Mouse (Mus musculus) Muller cell, postnatal 12 days (primary cell): ENCODE measurements at regions not wholly inside any gene's neighbourhood (a gene's known extent, or its start where the extent isn't known, plus 50 kb on each side); places are given as distances from the start of the nearest gene placed in this dataset.
A peak's percentile ranks its signal among the peaks of the same experiment; 100 is the strongest.

Experiments used
- DNase-seq: peaks from one replicate; pipeline ENCODE4 v3.0.0-alpha.2; 2015; ENCODE audit errors: inconsistent ontology term

DNA sequence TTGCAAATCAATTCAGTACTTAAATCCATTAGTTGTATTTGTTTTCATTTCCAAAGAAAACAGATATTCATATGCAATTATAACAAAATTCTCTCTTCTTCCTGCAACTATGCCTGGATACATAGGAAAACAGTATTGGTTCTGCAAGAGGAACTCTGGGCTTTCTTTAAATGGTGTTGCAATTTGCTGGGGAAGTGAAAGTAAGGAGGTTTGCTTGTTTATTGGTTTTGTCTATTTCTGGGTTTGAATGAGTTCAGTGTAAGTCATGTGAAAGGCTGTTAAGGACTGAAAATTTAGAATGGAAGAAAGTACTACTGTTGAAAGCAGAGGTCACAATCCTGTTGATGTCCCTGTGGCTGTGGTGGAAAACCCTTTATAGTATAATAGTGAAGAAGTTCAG lies 1058.0 kb downstream of the Pla2g4a start:
- DNase-seq, result no peak

DNA sequence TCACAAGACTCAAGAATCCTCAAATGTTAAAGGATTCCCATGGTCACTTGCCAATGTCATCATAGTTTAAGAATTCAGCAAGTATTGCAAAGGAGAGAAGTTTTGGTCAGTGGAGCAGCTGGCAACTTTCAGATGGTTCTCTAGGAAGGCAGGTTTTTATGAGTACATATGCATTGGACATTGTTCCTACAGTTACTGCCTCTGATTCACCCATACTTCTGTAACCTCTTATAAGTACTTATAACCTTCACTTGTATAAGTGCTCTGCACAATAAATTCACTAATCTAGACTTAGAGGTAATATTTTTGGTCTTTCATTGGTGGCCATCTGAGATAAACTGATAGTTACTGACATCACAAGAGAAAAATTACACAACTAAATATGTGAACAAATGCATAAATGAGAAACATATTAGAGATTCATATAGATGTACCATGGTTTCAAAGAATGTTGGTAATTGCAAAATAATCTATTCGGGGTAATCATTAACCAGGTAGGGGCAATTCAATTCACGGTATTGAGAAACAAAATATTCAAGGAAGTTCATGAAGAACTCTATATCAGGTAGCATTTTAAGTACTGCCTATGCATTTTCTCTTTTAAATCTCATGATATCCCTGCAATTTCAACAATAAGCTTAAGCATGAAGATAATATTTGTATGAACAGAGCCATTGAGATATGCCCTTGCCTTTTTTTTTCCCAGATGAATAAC lies 1059.6 kb downstream of the Pla2g4a start:
- no peak for DNase-seq

DNA sequence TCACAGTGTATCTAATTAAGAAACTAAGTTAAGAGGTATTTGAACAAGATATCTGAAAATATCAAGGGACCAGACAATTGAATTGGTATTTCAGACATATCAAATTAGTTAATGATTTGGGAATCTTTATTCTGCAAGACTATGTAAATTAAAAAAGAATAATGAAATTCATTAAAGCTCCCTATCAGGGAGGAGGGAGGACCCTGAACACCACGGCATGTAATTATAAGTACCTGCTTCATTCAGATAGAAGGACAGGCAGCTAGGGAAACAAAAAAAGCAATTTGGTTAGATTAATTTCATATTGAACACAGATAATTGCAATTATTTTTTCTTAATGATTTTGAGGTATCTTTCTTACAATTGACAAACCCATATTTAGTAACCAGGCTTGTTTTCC lies 1090.3 kb downstream of the Pla2g4a start:
- no peak for DNase-seq

DNA sequence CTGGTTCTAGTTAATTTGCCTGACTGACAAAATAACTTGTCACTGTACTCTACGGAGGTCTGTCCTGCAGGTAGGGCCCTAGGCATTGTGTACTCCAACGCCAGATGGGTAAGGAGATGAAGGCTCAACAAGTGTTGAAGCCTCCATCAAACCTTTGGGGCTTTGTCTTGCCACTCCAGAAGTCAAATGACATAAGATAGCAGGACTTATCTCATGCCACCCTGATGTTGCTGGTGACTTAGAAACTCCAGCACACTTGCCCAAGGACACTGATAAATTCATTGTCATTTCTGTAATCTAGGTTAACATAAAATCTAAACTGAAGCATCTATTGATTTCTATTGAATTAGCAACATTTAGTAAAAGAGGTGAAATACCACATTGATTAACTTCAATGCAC lies 1097.5 kb downstream of the Pla2g4a start:
- DNase-seq, result no peak

DNA sequence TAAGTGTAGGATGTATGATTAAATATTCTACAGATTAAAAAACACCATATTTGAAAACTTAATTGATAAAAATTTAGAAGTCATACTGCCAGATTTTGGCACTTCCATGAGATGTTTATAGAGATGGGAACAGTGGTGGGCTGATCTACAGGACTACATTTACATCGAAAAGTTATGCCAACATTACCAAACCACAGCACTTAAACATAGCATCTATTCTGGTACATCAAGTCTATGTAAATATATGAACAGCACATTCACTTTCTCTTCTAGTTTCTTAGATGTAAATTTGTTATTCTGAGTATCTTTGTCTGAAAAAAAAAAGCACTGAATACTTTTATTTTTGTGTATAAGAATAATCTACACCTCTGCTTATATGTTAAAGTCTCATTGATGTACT lies 1108.1 kb downstream of the Pla2g4a start:
- no peak for DNase-seq

DNA sequence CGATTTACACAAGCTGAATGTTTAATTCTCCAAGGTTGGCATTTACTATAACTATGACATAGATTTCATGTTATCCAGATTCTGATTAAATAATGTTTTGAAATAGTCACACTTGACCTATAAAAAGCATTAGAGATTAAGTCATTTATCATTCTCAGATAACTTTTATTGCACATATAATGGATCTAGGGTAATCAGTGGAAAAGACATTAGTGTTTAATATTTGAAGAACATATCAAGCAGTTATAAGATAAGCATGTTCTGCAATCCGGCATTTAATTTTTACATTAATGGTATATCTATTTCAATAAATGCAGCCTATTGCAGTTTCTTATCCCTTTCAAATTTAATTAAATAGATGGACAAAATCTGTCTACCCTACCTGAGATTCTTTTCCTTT lies 1114.5 kb downstream of the Pla2g4a start:
- no peak for DNase-seq

DNA sequence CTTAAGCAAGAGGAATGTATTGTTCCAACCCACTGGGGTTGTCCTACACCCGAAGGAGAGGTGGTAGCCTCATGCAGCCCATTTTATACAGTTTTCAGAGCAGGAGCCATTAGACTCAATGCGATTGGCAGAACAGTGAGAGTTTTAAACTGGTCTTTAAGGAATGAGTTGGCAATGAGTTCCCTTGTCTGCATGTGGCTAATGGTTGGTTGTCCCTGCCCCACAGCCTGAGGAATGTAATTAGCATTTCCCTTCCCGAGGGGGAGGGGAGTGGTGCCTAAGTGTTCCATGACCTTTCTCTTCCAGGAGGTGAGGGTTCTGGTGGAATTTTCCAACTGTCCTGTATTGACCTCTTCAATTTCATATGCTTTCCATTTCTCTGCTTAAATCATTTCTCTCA lies 1137.9 kb downstream of the Pla2g4a start:
- peak; percentile 23 for DNase-seq

DNA sequence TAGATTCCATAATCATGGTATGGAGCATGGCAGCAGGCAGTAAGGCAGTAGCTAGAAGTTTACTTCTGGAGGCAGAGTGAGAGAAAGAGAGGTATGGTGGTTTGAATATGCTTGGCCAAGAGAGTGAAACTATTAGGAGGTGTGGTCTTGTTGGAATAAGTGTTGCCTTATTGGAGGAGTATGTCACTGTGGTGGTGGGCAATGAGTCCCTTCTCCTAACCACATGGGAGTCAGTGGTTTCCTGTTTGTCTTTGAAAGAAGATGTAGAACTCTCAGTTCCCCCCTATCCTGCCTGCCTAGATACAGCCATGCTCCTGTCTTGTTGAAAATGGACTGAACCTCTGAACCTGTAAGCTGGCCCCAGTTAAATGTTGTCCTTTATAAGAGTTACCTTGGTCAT lies 1152.4 kb downstream of the Pla2g4a start:
- no peak for DNase-seq

DNA sequence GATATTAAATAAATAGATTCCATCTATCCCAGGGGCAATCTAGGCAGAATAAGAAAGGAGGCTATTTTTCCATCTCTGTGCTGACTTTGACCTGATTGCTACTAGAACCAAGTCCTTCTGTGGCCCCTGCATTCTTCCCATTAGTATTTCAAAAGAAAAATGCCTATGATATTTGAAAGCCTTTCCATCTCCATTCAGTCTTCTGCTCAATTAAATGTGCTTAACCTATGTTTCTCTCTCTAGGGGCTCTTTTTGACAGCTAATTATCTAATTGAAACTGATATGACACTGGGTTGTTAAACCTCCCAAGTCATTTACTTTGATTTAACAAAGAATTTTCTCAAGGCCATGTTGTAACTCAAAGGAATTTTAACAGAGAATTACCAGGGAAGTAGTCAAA lies 1164.0 kb downstream of the Pla2g4a start:
- DNase-seq, result peak; percentile 58

DNA sequence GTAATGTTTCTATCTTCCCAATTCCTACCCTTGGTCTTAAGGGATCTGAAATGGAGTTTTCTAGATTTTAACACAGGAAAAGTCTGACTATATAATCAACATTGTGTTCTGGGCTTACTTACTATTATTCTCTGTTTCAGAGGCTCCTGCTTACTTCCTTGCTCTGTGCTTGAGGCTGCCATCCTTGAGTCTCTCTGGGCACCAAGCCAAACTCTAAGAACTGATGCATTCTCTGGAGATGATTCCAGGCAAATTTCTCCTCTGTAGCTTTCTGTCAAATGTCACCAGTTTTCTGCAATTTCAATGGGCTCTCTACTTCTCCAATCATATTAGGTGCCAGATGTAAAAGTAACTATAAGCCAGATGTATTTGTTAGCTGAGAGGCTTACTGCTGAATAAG lies 1210.3 kb downstream of the Pla2g4a start:
- no peak for DNase-seq

DNA sequence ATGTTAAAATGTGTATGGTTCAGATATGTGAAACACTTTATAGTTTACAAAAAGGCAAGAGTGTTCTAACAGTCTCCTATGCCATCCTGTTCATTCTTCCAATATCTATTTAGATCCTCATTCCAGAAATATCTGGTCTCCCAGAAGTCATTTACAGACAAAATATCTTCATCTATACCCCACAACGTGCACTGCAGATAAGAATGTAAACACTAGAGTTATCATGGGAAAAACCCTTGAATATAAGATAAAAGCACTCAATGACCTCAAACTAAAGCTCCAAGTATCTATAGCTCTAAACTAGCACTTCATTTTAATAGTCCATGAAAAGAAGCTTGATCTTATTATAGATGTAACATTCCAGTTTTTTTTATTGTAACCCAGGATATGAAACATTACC lies 1239.0 kb downstream of the Pla2g4a start:
- no peak for DNase-seq

DNA sequence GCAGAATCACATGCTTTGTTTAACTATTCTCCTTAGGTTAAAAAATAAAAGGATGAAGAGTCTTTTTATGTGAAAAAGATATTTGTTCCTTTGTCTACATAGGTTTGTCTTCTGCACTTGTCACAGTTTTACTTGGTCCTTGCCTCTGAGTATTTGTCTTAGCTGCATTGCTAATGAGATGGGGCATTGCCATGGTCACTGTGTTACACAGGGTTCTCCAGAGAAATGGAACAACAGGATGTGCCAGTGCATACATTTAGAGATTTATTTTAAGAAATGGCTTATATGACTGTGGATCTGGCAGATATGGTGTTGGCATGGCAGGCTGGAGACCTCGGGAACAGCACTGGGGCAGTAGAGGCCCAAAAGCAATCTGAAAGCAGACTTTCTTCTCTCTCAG lies 1239.7 kb downstream of the Pla2g4a start:
- DNase-seq, result no peak

DNA sequence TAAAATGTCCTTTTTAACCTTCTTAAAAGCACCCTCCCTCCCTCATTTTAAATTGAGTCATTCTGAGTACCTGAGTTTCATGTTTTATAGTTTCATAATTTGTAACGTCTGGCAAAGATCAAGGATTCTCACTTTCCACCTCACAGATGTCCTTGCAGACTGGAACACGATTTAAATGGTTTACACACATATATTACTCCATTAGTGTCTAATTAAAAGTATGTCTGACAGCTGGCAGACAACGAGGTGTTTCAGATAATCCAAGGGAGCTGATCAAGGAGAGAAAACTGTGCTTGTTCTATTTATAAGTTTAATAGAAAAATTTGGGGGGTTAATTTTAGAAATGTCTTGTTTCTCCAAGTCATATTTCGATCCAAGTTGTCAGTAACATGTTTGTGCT lies 1240.1 kb downstream of the Pla2g4a start:
- no peak for DNase-seq

DNA sequence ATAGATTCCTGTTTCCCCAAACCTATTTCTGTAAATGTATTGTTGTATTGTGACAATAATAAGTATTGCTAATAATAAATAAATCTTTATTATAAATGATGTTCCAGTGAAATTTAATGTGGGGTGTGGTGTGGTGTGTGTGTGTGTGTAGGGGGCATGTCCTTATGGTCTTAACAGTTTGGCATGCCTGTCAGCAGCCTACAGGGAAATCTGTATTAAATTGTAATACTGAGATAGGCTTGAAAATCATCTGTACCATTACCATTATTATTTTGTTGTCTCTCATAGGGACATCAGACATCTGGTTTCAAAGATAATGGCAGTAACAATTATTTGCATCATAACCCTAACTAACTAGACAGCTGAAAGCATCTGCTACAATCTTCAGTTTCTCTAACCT lies 1253.0 kb downstream of the Pla2g4a start:
- DNase-seq, result no peak

DNA sequence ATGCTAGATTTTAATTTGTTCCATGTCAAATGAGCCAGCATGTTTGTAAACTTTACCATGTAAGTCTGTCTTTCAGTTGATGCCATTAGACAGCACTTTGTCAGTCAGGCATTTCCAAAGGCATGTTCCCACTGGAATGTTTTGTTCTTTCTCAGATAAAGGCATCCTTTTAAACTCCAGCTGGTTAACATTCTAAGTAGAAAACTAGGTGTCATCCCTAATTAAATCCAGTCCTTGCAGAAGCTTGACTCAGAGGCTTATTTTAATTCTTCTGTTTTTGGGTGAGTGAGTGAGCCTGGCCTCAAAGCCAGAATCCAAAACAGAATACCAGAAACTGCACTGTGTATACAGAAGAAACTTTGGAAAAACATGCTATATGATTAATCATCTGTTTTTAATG lies 1253.4 kb downstream of the Pla2g4a start:
- DNase-seq, result peak; percentile 93

DNA sequence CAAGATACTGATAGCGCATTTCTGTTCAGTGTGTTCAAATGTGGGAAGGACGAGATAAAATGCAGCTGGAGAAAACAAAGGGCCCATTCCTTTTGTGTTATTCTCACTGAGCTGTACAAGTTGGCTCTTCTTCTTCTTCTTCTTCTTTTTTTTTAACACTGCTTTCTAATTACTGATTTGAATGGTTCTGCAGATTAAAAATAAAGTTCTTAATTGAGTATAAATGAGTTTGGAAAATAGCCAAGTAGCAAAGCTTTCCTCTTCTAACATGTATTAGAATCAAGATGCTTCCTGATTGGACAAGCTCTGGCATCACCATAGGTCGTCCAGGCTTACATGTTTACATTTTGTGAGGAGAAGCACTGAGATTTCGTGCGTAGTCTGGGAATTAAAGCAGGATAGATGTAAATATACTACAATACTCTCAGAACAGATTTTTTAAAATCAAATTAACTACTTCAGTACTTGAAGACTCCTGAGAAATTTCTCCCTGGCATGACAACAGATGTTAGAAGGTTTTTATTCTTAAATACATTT lies 1254.8 kb downstream of the Pla2g4a start:
- DNase-seq, result peak; percentile 75

DNA sequence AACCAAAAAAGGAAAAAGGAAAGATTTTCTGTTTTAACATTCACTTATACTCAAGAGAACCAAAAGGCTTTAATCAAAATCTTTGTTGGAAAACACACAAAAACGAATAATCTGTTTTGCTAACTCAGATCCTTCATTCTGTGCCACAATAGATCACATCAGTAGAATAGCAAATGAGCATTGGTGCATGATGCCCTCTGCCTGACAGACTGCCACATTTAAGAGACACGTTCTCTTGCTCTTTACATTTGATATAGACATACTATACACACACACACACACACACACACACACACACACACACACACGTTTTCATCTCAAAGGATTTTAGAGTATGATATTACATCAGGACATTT lies 1260.5 kb downstream of the Pla2g4a start:
- DNase-seq, result peak; percentile 55

DNA sequence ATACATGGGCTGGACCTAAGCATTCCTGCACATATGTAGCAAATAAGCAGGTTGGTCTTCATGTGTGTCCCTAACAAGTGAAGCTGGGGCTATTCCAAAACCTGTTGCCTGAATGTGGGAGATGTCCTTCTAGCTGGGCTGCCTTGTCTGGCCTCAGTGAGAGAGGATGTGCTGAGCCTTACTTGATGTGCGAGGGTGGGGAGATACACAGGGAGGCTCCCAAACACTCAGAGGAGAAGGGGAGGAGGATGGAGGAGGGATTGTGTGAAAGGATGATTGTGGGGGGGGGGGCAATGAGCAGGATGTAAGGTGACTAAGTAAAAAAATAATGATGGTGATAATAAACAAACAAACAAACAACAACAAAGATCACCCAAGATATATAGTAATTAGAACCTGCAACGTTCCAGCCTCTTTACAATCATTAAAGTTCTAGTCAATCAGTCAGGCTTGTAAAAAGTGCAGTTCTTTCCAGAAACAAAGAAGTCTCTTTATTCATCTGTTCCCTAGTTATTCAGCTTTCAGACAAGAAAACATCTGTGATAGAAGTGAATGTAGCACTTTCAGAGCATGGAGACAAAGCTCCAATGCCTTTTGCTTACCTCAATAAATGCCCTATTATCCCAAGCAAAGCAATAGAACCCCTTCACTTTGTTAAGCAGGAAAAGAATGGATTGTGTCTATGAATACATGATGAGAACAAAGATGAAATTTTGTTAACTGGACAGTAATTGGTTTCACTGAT lies 1261.1 kb downstream of the Pla2g4a start:
- DNase-seq, result peak; percentile 50

DNA sequence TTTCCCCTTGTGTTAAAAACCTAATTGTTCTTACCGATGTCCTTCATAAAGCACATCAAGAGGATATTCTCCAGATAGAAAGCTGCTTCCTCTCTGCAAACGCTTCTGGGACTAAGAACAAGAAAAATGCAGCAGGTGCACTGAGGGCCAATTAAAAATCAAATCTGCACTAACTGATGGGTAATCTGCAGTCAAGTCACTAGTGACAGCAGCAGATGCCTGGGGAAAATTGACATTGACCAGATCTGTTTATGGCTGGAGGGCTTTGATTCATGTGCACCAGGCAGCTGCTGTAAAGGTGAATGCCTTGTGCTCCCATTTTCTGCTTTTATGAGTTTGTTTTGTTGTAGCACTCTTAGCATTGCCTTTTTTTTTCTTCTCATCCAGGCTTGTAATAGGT lies 1271.0 kb downstream of the Pla2g4a start:
- DNase-seq, result no peak

DNA sequence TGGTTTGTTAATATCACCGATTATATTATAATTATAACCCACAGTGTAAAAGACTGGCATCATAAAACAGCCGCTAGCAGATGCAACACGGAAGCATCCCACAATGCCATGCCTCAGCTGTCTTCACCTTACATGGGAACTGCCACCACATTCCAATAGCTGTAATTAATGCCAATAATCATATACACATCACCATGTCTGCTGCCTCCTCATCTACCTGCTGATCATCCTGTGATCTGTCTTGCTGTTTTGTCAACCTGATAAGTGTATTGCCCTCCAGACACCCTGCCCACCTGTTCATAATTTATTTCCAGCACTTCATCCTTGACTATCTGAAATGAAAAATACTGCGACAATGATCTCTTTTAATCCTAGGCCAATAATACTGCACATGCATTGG lies 1271.5 kb downstream of the Pla2g4a start:
- no peak for DNase-seq

DNA sequence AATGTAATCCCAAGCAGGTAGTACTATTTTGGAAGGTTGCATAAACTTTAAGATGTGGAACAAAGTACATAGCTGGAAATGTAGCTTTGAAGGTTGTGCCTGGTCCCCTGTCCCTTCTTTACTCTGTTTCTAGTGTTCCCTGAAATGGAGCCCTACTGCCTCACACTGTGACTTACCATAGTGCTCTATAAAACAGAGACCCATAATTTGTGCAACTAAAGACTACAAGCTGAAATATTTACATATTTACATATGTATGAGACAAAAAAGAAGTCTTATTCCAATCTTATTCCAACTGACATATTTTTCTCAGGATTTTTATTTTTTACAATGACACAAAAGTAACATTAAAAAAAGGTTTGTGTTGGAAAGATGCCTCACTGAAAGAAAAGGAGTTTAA lies 1285.6 kb downstream of the Pla2g4a start:
- DNase-seq, result no peak

DNA sequence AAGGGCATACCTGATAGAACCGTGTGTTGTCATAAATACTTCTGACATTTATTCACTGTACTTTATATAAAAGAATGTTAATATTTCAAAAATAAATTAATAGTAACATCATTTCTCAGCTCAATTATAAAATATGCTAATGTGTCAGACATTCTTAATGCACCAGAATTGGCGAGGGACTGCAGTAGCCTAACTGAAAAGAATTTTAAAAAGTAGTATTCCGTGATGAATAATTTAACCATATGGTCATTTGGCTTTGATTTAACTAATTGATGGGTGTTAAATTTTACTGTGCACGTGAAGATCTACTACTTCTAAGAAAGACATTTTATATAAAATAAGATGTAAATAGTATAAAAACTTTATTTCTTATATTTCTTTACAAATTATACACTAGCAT lies 1296.7 kb downstream of the Pla2g4a start:
- no peak for DNase-seq

DNA sequence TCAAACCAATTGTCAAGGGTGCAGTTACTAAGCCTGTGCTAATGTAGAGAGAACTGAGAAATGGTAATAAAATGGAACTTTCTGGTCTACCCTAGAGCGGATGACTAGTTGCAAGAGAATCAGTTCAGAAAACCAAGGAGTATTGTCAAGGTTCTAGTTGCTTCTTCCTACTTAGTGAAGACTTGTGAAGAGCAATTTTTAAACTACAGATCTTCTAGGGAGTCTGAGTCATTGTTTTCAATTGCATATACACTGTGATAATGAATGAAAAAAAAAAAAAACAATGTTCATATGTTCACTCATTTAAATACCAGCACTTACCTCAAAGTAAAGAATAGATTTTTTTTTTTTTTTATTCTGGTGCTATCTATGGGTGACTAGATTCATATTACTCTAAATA lies 1304.1 kb downstream of the Pla2g4a start:
- no peak for DNase-seq
